Mouse (Mus musculus) embryonic fibroblast, embryonic 13.5 days (primary cell): ENCODE measurements around the gene Lhx5. TPM values are rescaled to one million over a fixed set of nuclear protein-coding genes. Genes with fewer than 3 reads are reported as not detected.

Source experiments
- H3K27ac ChIP-seq: 2 replicates; pipeline ENCODE4 v1.5.1; 2012; ENCODE audit warnings: low read length, control low read depth, inconsistent platforms; ENCODE audit not compliant: insufficient read depth
- H3K4me1 ChIP-seq: 2 replicates; pipeline ENCODE4 v1.6.1; 2011; ENCODE audit warnings: low read length; ENCODE audit not compliant: control insufficient read depth, insufficient read depth
- H3K4me3 ChIP-seq: 2 replicates; pipeline ENCODE4 v1.5.1; 2011; ENCODE audit warnings: mild to moderate bottlenecking, control low read depth, low read length; ENCODE audit not compliant: insufficient read depth
- CTCF ChIP-seq: IDR thresholded peaks from 2 replicates; pipeline ENCODE4 v1.5.1; 2011; ENCODE audit warnings: mild to moderate bottlenecking, control low read depth, low read length, moderate library complexity, borderline replicate concordance; ENCODE audit not compliant: insufficient read depth
- POLR2A ChIP-seq: IDR thresholded peaks from 2 replicates; pipeline ENCODE4 v1.6.1; 2011; ENCODE audit warnings: low read depth, mild to moderate bottlenecking, control low read depth, low read length, moderate library complexity
- polyA plus RNA-seq: library from polyadenylated mRNA; stranded (reverse); fragments of >200 nt; gene quantifications from 2 replicates; pipeline ENCODE4 v1.2.4, GENCODE M21; 2011; ENCODE audit warnings: low read depth; ENCODE audit not compliant: missing spikeins, insufficient read length

The Lhx5 gene
- polyA plus RNA-seq: not detected in 2 replicates

GRCm38 (mm10) chr5:120431649-120432485, at the start of gene Lhx5:
TSS of gene Lhx5 (plus strand) at chr5:120431699.
- Histone ChIP-seq H3K4me1 (no peaks in the 10 kb centered on the region), H3K4me3 (no peak within 1 kb of the TSS), H3K27ac (no peak within 1 kb of the TSS)
- no peak for TF ChIP-seq POLR2A
- no peak for TF ChIP-seq CTCF

GRCm38 (mm10) chr5:120386361-120386760, 45.1 kb upstream of the Lhx5 start:
- H3K4me1 ChIP-seq: no peaks in the 10 kb centered on the region
- TF ChIP-seq CTCF: no peak
- no peak for TF ChIP-seq POLR2A

GRCm38 (mm10) chr5:120388765-120389164, 42.7 kb upstream of the Lhx5 start:
- Histone ChIP-seq H3K27ac (no peak overlapping the region), H3K4me3 (no peak overlapping the region), H3K4me1 (no peaks in the 10 kb centered on the region)
- TF ChIP-seq CTCF (no peak), POLR2A (no peak)

More at GRCm38 (mm10) chr5:120386361-120386760, 45.1 kb upstream of the Lhx5 start:
- H3K4me3 ChIP-seq: no peak overlapping the region
- no peak overlapping the region for H3K27ac ChIP-seq

- Histone ChIP-seq H3K4me1 (no peaks in the 10 kb centered on the region), H3K27ac (no peak overlapping the region), H3K4me3 (no peak overlapping the region)
- TF ChIP-seq POLR2A (no peak), CTCF (no peak)
Observed at GRCm38 (mm10) chr5:120389973-120390372, 41.5 kb upstream of the Lhx5 start.

GRCm38 (mm10) chr5:120393871-120394667, 37.4 kb upstream of the Lhx5 start:
- H3K27ac ChIP-seq: no peak overlapping the region
- H3K4me1 ChIP-seq: no peaks in the 10 kb centered on the region
- H3K4me3 ChIP-seq: no peak overlapping the region
- TF ChIP-seq CTCF: no peak
- TF ChIP-seq POLR2A: no peak

- Histone ChIP-seq H3K4me1 (no peaks in the 10 kb centered on the region), H3K27ac (no peak overlapping the region), H3K4me3 (no peak overlapping the region)
- TF ChIP-seq POLR2A (no peak), CTCF (no peak)
Observed at GRCm38 (mm10) chr5:120397988-120398387, 33.5 kb upstream of the Lhx5 start.

GRCm38 (mm10) chr5:120404831-120405591, 26.5 kb upstream of the Lhx5 start:
- Histone ChIP-seq H3K4me1 (no peaks in the 10 kb centered on the region), H3K27ac (no peak overlapping the region), H3K4me3 (no peak overlapping the region)
- TF ChIP-seq CTCF (no peak), POLR2A (no peak)

GRCm38 (mm10) chr5:120408933-120409332, 22.6 kb upstream of the Lhx5 start:
- no peak overlapping the region for H3K4me3 ChIP-seq
- TF ChIP-seq CTCF (no peak), POLR2A (no peak)
- H3K4me1 ChIP-seq: no peaks in the 10 kb centered on the region
- H3K27ac ChIP-seq: no peak overlapping the region
